Mouse (Mus musculus) retina, postnatal 1 day (tissue): ENCODE measurements at regions not wholly inside any gene's neighbourhood (a gene's known extent, or its start where the extent isn't known, plus 50 kb on each side); places are given as distances from the start of the nearest gene placed in this dataset.
"Not testable (repeated sequence)": the region's sequence is repeated elsewhere in the genome, so short reads cannot be mapped to it uniquely, and the experiment has no call there.

Experiments
- DNase-seq: peaks from one replicate; pipeline ENCODE4 v3.0.0-alpha.2; 2012

GRCm38 (mm10) chr13:57043316-57043974 is 147.7 kb upstream of the Trpc7 start:
- DNase-seq = no peak

- DNase-seq = no peak
Measured at GRCm38 (mm10) chr13:57042514-57042913, 146.7 kb upstream of the Trpc7 start.

GRCm38 (mm10) chr13:57032871-57033270 is 137.1 kb upstream of the Trpc7 start:
- DNase-seq = no peak

GRCm38 (mm10) chr13:57017553-57018341 is 122.0 kb upstream of the Trpc7 start:
- DNase-seq = no peak

GRCm38 (mm10) chr13:57016465-57017272 is 120.9 kb upstream of the Trpc7 start:
- peak; percentile 61 for DNase-seq

- not testable (repeated sequence) for DNase-seq
Measured at GRCm38 (mm10) chr13:57007236-57007635, 111.4 kb upstream of the Trpc7 start.

- peak; percentile 38 for DNase-seq
Measured at GRCm38 (mm10) chr13:57003565-57004132, 107.9 kb upstream of the Trpc7 start.

GRCm38 (mm10) chr13:56992022-56992421 is 96.2 kb upstream of the Trpc7 start:
- DNase-seq = no peak

- no peak for DNase-seq
Measured at GRCm38 (mm10) chr13:56974063-56974462, 78.3 kb upstream of the Trpc7 start.

GRCm38 (mm10) chr13:56955358-56955757 is 59.6 kb upstream of the Trpc7 start:
- DNase-seq = no peak

- no peak for DNase-seq
Measured at GRCm38 (mm10) chr13:56948086-56948485, 52.3 kb upstream of the Trpc7 start.

GRCm38 (mm10) chr13:56947266-56947665 is 51.5 kb upstream of the Trpc7 start:
- DNase-seq = no peak
